Mouse (Mus musculus) heart, adult 2 months (tissue): ENCODE results near the gene Pdss2.

Experiments used
- CTCF ChIP-seq: fragments of 200-600 bp; IDR thresholded peaks from 2 replicates; pipeline ENCODE4 v1.8.1; 2022; ENCODE audit warnings: antibody characterized with exemption, mild to moderate bottlenecking, moderate library complexity
- EP300 ChIP-seq: fragments of 200-500 bp; IDR thresholded peaks from 2 replicates; pipeline ENCODE4 v1.6.1; 2011; ENCODE audit warnings: low read depth, low read length, control low read depth; ENCODE audit not compliant: insufficient read depth
- POLR2A ChIP-seq: fragments of 200-500 bp; IDR thresholded peaks from 2 replicates; pipeline ENCODE4 v1.6.1; 2011; ENCODE audit warnings: mild to moderate bottlenecking, low read depth, low read length, control low read depth; ENCODE audit not compliant: insufficient read depth

GRCm38 (mm10) chr10:43272381-43272780 is 51.1 kb downstream of the Pdss2 start:
- no peak for TF ChIP-seq POLR2A
- TF ChIP-seq CTCF = no peak
- TF ChIP-seq EP300 = no peak
